ENCODE assay signal across 8 mouse cellular contexts in genomic region chr2:166487688-166488087, GRCm38 (mm10).
A peak's percentile ranks its signal among the peaks of the same experiment; 100 is the strongest.
DNase-seq lines count a peak whose midpoint lies in the region; ATAC-seq and TF ChIP-seq lines count a peak whose summit lies in the region.
"Had no signal": no experiment of that assay in that cellular context is flagged by ENCODE, and none has a peak within 500 bp of the region (broad histone marks: within the 10 kb centered on the region; RNA-seq: fewer than 3 reads in every experiment).

No protein-coding gene starts in this region.

- 0 out of 2 replicates have a peak, but pooled peaks cover 2% of the 10 kb centered on the region for H3K27me3 ChIP-seq in hindbrain, embryonic 12.5 days
- no peaks in the 10 kb centered on the region for H3K27me3 ChIP-seq in hindbrain, embryonic 16.5 days (replicated peaks; ENCODE audit: control insufficient read depth, insufficient read depth, low read length)
- H3K27me3 ChIP-seq in embryonic facial prominence, embryonic 13.5 days = no peaks in the 10 kb centered on the region
- H3K27me3 ChIP-seq in midbrain, postnatal 0 days (ENCODE audit: insufficient read depth, low read length) = no peaks in the 10 kb centered on the region
- H3K27me3 ChIP-seq: heart, embryonic 13.5 days had no signal

- ATAC-seq in hindbrain, embryonic 12.5 days (ENCODE audit: low FRiP score) = 0 out of 2 replicates have a peak, but pooled peaks have one; percentile 26
- ATAC-seq in hindbrain, embryonic 16.5 days = no peak
- ATAC-seq in embryonic facial prominence, embryonic 13.5 days (ENCODE audit: insufficient number of reproducible peaks, insufficient read depth, low FRiP score, low TSS enrichment, low read depth) = 0 out of 2 replicates have a peak, but pooled peaks have one; percentile 32
- ATAC-seq in midbrain, postnatal 0 days (ENCODE audit: low FRiP score) = no peak

- 79% methylated on average over 15 of the region's 15 CpGs for WGBS in hindbrain, embryonic 12.5 days
- WGBS in hindbrain, embryonic 16.5 days = 78% methylated on average over 15 of the region's 15 CpGs
- WGBS in embryonic facial prominence, embryonic 13.5 days = 81% methylated on average over 15 of the region's 15 CpGs
- 83% methylated on average over 15 of the region's 15 CpGs for WGBS in midbrain, postnatal 0 days

- no peaks in the 10 kb centered on the region for H3K9me3 ChIP-seq in hindbrain, embryonic 12.5 days (replicated peaks)
- no peaks in the 10 kb centered on the region for H3K9me3 ChIP-seq in hindbrain, embryonic 16.5 days (ENCODE audit: control insufficient read depth, low read length)
- H3K9me3 ChIP-seq in embryonic facial prominence, embryonic 13.5 days = no peaks in the 10 kb centered on the region
- H3K9me3 ChIP-seq in midbrain, postnatal 0 days (ENCODE audit: low read length) = no peaks in the 10 kb centered on the region
- H3K9me3 ChIP-seq: heart, embryonic 13.5 days had no signal

- peaks cover 60% of the 10 kb centered on the region for H3K4me1 ChIP-seq in hindbrain, embryonic 12.5 days
- H3K4me1 ChIP-seq in hindbrain, embryonic 16.5 days (ENCODE audit: control insufficient read depth, insufficient read depth, low read depth, low read length) = peaks cover 17% of the 10 kb centered on the region
- H3K4me1 ChIP-seq in embryonic facial prominence, embryonic 13.5 days = peaks cover 68% of the 10 kb centered on the region
- peaks cover 13% of the 10 kb centered on the region; the same call in 1 of the 2 replicates for H3K4me1 ChIP-seq in midbrain, postnatal 0 days (ENCODE audit: insufficient read depth, low read length)

- H3K36me3 ChIP-seq in hindbrain, embryonic 12.5 days = no peaks in the 10 kb centered on the region
- H3K36me3 ChIP-seq in hindbrain, embryonic 16.5 days (ENCODE audit: control insufficient read depth, insufficient read depth, low read length) = no peaks in the 10 kb centered on the region
- no peaks in the 10 kb centered on the region for H3K36me3 ChIP-seq in embryonic facial prominence, embryonic 13.5 days
- H3K36me3 ChIP-seq in midbrain, postnatal 0 days (ENCODE audit: insufficient read depth, low read length) = no peaks in the 10 kb centered on the region
- H3K36me3 ChIP-seq: heart, embryonic 13.5 days had no signal

- peak; percentile 60 for DNase-seq in right cerebral cortex, postnatal 14 days
- no peak for DNase-seq in right cerebral cortex, adult 2 months (ENCODE audit: low spot score in 2 of 2)
- no peak for DNase-seq in midbrain, postnatal 0 days (ENCODE audit: low spot score)
- DNase-seq in embryo, embryonic 11 days = no peak

- no peak overlapping the region for H3K4me2 ChIP-seq in hindbrain, embryonic 12.5 days (replicated peaks)
- no peak overlapping the region for H3K4me2 ChIP-seq in hindbrain, embryonic 16.5 days (ENCODE audit: low read length)
- H3K4me2 ChIP-seq in embryonic facial prominence, embryonic 13.5 days = no peak overlapping the region
- H3K4me2 ChIP-seq in midbrain, postnatal 0 days (ENCODE audit: low read depth, low read length, poor library complexity, severe bottlenecking) = no peak overlapping the region
- H3K4me2 ChIP-seq: heart, embryonic 13.5 days had no signal

- H3K4me3 ChIP-seq in hindbrain, embryonic 12.5 days = no peak overlapping the region
- H3K4me3 ChIP-seq in hindbrain, embryonic 16.5 days (ENCODE audit: low read length) = no peak overlapping the region
- H3K4me3 ChIP-seq in embryonic facial prominence, embryonic 13.5 days = no peak overlapping the region
- H3K4me3 ChIP-seq in midbrain, postnatal 0 days (ENCODE audit: low read depth, low read length) = no peak overlapping the region
- H3K4me3 ChIP-seq: heart, embryonic 13.5 days had no signal

- H3K9ac ChIP-seq in hindbrain, embryonic 12.5 days = no peak overlapping the region
- no peak overlapping the region for H3K9ac ChIP-seq in hindbrain, embryonic 16.5 days (ENCODE audit: low read depth, low read length)
- no peak overlapping the region for H3K9ac ChIP-seq in embryonic facial prominence, embryonic 13.5 days
- no peak overlapping the region for H3K9ac ChIP-seq in midbrain, postnatal 0 days (replicated peaks; ENCODE audit: low read length, poor library complexity, severe bottlenecking)
- H3K9ac ChIP-seq: heart, embryonic 13.5 days had no signal

- H3K27ac ChIP-seq in hindbrain, embryonic 12.5 days = peak overlapping the region; percentile 30; the same call in 1 of the 2 replicates
- no peak overlapping the region for H3K27ac ChIP-seq in hindbrain, embryonic 16.5 days (ENCODE audit: low read depth, low read length)
- peak overlapping the region; percentile 57 for H3K27ac ChIP-seq in embryonic facial prominence, embryonic 13.5 days
- H3K27ac ChIP-seq in midbrain, postnatal 0 days (ENCODE audit: low read depth, low read length) = 0 out of 2 replicates have a peak overlapping the region, but pooled peaks have one; percentile 43
- H3K27ac ChIP-seq: heart, embryonic 13.5 days had no signal

- TF ChIP-seq CTCF in midbrain, postnatal 0 days (IDR thresholded peaks at IDR 0.05) = no peak

Comparison
In these comparisons a context has a peak if more than half of its experiments do, and no peak if none do; other contexts are left out.
1. ATAC-seq: peak in hindbrain, embryonic 12.5 days (single experiment) and embryonic facial prominence, embryonic 13.5 days (single experiment); none in hindbrain, embryonic 16.5 days (single experiment) and midbrain, postnatal 0 days (single experiment).